Mouse (Mus musculus): Measurements from ENCODE around the gene Vat1. TPM values are rescaled to one million over a fixed set of nuclear protein-coding genes. Genes with fewer than 3 reads are reported as not detected.
A peak's percentile ranks its signal among the peaks of the same experiment; 100 is the strongest.
"Not testable (repeated sequence)": the region's sequence is repeated elsewhere in the genome, so short reads cannot be mapped to it uniquely, and the experiment has no call there.

Gene Vat1
- polyA plus RNA-seq, 1 experiment = not detected

- not testable (repeated sequence) for H3K27ac ChIP-seq (ENCODE audit: insufficient read depth, low read depth, low read length); H3K4me1 ChIP-seq (ENCODE audit: control insufficient read depth, insufficient read depth, low read length)
- 29% methylated on average over 15 of the region's 15 CpGs for WGBS
- peak; percentile 56; the same call in 1 of the 2 replicates for TF ChIP-seq CTCF (IDR thresholded peaks at IDR 0.05; ENCODE audit: insufficient read depth, low read depth, low read length)
- peak overlapping the region; percentile 35 for H3K4me3 ChIP-seq (ENCODE audit: insufficient read depth, low read depth, low read length)
These were observed 24.4 kb downstream of the Vat1 start for GRCm38 (mm10) chr11:101441450-101442126.

GRCm38 (mm10) chr11:101438006-101438405, 28.0 kb downstream of the Vat1 start:
- WGBS = 63% methylated on average over 3 of the region's 3 CpGs
- not testable (repeated sequence) for H3K27ac ChIP-seq (ENCODE audit: insufficient read depth, low read depth, low read length); H3K4me3 ChIP-seq (ENCODE audit: insufficient read depth, low read depth, low read length); H3K4me1 ChIP-seq (ENCODE audit: control insufficient read depth, insufficient read depth, low read length)

- Histone ChIP-seq H3K4me3 (ENCODE audit: insufficient read depth, low read depth, low read length) (no peak overlapping the region), H3K4me1 (ENCODE audit: control insufficient read depth, insufficient read depth, low read length) (no peaks in the 10 kb centered on the region), H3K27ac (ENCODE audit: insufficient read depth, low read depth, low read length) (no peak overlapping the region)
- 57% methylated on average over 4 of the region's 4 CpGs for WGBS
- TF ChIP-seq CTCF (IDR thresholded peaks at IDR 0.05; ENCODE audit: insufficient read depth, low read depth, low read length) (no peak), POLR2A (IDR thresholded peaks at IDR 0.05; ENCODE audit: insufficient read depth, low read depth, low read length) (no peak)
These were observed 29.1 kb downstream of the Vat1 start for GRCm38 (mm10) chr11:101436916-101437315.

GRCm38 (mm10) chr11:101435831-101436230, 30.2 kb downstream of the Vat1 start:
- TF ChIP-seq POLR2A (IDR thresholded peaks at IDR 0.05; ENCODE audit: insufficient read depth, low read depth, low read length) (no peak), CTCF (IDR thresholded peaks at IDR 0.05; ENCODE audit: insufficient read depth, low read depth, low read length) (no peak)
- H3K27ac ChIP-seq (ENCODE audit: insufficient read depth, low read depth, low read length) = no peak overlapping the region
- no peaks in the 10 kb centered on the region for H3K4me1 ChIP-seq (ENCODE audit: control insufficient read depth, insufficient read depth, low read length)
- WGBS = 78% methylated on average over 4 of the region's 4 CpGs
- H3K4me3 ChIP-seq (ENCODE audit: insufficient read depth, low read depth, low read length) = no peak overlapping the region

- no peaks in the 10 kb centered on the region for H3K4me1 ChIP-seq (ENCODE audit: control insufficient read depth, insufficient read depth, low read length)
- WGBS = 54% methylated on average over 13 of the region's 13 CpGs
- TF ChIP-seq CTCF (IDR thresholded peaks at IDR 0.05; ENCODE audit: insufficient read depth, low read depth, low read length) (no peak), POLR2A (IDR thresholded peaks at IDR 0.05; ENCODE audit: insufficient read depth, low read depth, low read length) (no peak)
- H3K27ac ChIP-seq (ENCODE audit: insufficient read depth, low read depth, low read length) = no peak overlapping the region
- no peak overlapping the region for H3K4me3 ChIP-seq (ENCODE audit: insufficient read depth, low read depth, low read length)
These were observed 32.6 kb downstream of the Vat1 start for GRCm38 (mm10) chr11:101433396-101433795.

- Histone ChIP-seq H3K27ac (ENCODE audit: insufficient read depth, low read depth, low read length) (no peak overlapping the region), H3K4me3 (ENCODE audit: insufficient read depth, low read depth, low read length) (no peak overlapping the region), H3K4me1 (ENCODE audit: control insufficient read depth, insufficient read depth, low read length) (no peaks in the 10 kb centered on the region; the same call in 1 of the 2 replicates)
- TF ChIP-seq CTCF (IDR thresholded peaks at IDR 0.05; ENCODE audit: insufficient read depth, low read depth, low read length) = no peak
- TF ChIP-seq POLR2A (IDR thresholded peaks at IDR 0.05; ENCODE audit: insufficient read depth, low read depth, low read length) = no peak
- WGBS = 90% methylated on average over 9 of the region's 9 CpGs
These were observed 34.7 kb downstream of the Vat1 start for GRCm38 (mm10) chr11:101431327-101431726.

GRCm38 (mm10) chr11:101426165-101426564, 39.9 kb downstream of the Vat1 start:
- Histone ChIP-seq H3K27ac (ENCODE audit: insufficient read depth, low read depth, low read length) (no peak overlapping the region), H3K4me1 (ENCODE audit: control insufficient read depth, insufficient read depth, low read length) (peaks cover 9% of the 10 kb centered on the region), H3K4me3 (ENCODE audit: insufficient read depth, low read depth, low read length) (0 out of 2 replicates have a peak overlapping the region, but pooled peaks have one; percentile 12)
- no peak for TF ChIP-seq POLR2A (IDR thresholded peaks at IDR 0.05; ENCODE audit: insufficient read depth, low read depth, low read length)
- TF ChIP-seq CTCF (IDR thresholded peaks at IDR 0.05; ENCODE audit: insufficient read depth, low read depth, low read length) = no peak
- 45% methylated on average over 8 of the region's 8 CpGs for WGBS

- Histone ChIP-seq H3K4me3 (ENCODE audit: insufficient read depth, low read depth, low read length) (peak within 1 kb of the TSS; percentile 70), H3K27ac (ENCODE audit: insufficient read depth, low read depth, low read length) (peak within 1 kb of the TSS; percentile 43; the same call in 1 of the 2 replicates), H3K4me1 (ENCODE audit: control insufficient read depth, insufficient read depth, low read length) (peaks cover 9% of the 10 kb centered on the region)
- TF ChIP-seq POLR2A (IDR thresholded peaks at IDR 0.05; ENCODE audit: insufficient read depth, low read depth, low read length) (peak; percentile 67), CTCF (IDR thresholded peaks at IDR 0.05; ENCODE audit: insufficient read depth, low read depth, low read length) (no peak)
- WGBS = under 1% methylated on average over 81 of the region's 81 CpGs
These were observed 40.9 kb downstream of the Vat1 start, which contains the start of the genes Rundc1 and Ptges3l for GRCm38 (mm10) chr11:101424925-101425813. TSS of gene Rundc1 (plus strand) at chr11:101425085. TSS of gene Ptges3l (minus strand) at chr11:101425333.

All from olfactory bulb, adult 2 months (tissue).